Mouse (Mus musculus): Measurements from ENCODE around the gene Zfp11.

GRCm38 (mm10) chr5:129715326-129715861 is 45.5 kb upstream of the Zfp11 start, which contains the start of gene Mrps17:
- TF ChIP-seq CTCF (IDR thresholded peaks at IDR 0.05; ENCODE audit: low read depth) (0 out of 2 replicates have a peak, but pooled peaks have one; percentile 25), EP300 (IDR thresholded peaks at IDR 0.05; ENCODE audit: low read depth) (no peak)
